Mouse (Mus musculus): Measurements from ENCODE around the gene Hist1h4d.
A peak's percentile ranks its signal among the peaks of the same experiment; 100 is the strongest.
"Not testable (repeated sequence)": the region's sequence is repeated elsewhere in the genome, so short reads cannot be mapped to it uniquely, and the experiment has no call there.

Gene Hist1h4d

DNA sequence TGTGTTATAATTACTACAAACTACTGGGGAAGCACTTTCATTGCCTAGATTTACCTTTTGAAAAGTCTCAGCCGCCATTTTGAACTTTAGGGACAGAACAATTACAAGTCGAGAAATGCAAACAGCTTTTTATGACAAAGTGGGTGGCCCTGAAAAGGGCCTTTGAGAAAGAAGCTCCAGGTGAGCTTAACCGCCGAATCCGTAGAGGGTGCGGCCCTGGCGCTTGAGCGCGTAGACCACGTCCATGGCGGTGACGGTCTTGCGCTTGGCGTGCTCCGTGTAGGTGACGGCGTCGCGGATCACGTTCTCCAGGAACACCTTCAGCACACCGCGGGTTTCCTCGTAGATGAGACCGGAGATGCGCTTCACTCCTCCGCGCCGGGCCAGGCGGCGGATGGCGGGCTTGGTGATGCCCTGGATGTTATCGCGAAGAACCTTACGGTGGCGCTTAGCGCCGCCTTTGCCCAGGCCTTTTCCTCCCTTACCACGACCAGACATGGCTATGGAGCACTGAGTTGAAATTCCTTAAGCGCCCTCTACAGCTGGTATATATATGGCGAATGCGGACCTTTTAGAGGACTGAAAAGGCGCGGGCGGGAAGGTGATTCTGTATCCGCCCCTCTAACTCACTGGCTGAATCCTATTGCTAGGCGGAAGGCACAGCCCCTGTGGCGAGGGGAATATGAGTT, 30.1 kb upstream of the Hist1h4d start, which contains the start of gene Hist1h4f:
Gene Hist1h4f, minus strand, starts transcription at position 503 of the 689 bp plus-strand sequence.
- peak; percentile 82 for DNase-seq (ENCODE audit: low spot score)

DNA sequence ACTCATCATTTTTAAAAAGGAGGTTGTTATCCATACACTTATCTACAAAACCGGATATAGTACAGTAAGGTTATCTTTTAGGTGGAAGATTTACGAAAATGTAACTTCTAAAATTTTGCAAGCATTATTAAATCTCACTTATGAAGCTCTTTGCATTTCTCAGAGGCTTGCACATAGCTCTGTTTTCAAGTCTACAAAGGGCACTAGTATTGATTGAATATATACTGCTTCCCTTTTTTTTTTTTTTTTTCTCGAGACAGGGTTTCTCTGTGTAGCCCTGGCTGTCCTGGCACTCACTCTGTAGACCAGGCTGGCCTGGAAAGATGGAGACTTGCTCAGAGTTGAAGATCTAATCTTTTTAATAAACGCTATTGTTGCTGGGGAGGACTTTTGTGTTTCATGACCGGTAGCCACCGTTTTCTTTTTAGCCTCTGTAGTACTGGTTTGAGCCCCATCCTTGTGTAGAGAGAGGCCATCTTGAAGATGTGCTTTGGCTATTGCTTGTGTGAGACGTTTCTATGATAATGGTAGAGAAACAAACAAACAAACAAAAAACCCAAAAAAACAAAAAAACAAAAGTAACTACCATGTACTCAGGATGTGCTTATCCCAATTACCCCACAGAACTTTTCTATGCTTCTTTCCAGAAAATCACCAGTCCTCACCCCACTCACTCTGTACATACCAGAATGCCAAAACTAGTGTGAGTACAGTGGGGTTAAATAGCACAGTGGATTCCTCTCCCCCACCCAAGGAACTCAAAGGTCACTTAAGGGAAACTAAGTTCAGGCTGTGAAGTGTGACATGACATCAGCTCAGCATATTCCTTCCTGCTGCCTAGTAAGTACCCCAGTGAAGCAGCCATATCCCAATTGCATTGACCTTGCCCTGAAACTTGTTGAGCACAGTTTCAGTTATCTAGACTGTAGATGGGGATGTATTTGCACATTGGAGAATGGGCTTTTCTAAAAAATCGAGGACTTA, 29.2 kb upstream of the Hist1h4d start:
- DNase-seq (ENCODE audit: low spot score), result no peak

DNA sequence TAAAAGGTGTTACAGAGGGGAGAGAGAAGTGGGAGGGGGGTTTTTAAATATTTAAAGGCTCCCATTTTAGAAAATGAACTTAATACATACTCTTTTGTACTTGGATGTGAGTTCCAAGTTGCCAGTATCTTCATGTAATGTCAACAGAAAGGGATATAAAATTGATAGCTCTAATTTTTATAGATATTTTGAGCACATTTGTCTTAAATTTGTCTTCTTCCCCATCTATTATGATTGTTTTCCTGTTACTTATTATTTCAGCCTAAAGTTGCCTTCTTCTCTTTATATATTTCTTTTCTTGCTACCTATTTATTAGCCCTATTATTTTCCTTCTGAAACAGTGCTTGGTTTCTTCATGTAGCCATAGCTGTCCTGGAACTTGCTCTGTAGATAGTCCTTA, 28.4 kb upstream of the Hist1h4d start, which contains the start of gene Hist1h1d:
Gene Hist1h1d, plus strand, starts transcription at position 301 of the 400 bp plus-strand sequence.
- no peak for DNase-seq (ENCODE audit: low spot score)

DNA sequence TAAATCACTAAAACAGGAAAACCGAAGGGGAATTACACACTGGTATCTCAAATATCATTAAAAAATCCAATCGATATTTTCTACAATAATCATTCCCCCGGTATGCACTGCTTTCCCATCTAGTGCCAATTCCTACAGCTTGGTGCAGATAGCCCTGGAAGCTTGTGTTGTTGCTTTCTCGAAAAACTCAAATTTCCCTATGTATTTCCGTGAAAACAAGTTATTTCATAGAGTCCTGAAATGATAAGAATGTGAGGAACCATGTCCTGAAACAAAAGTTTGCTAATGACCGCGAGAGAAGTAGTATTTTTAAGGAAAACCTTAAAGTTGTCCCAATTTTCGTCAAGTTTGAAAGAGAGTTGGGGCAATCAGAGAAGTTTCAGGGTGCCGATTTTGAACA, 27.0 kb upstream of the Hist1h4d start:
- no peak for DNase-seq (ENCODE audit: low spot score)

DNA sequence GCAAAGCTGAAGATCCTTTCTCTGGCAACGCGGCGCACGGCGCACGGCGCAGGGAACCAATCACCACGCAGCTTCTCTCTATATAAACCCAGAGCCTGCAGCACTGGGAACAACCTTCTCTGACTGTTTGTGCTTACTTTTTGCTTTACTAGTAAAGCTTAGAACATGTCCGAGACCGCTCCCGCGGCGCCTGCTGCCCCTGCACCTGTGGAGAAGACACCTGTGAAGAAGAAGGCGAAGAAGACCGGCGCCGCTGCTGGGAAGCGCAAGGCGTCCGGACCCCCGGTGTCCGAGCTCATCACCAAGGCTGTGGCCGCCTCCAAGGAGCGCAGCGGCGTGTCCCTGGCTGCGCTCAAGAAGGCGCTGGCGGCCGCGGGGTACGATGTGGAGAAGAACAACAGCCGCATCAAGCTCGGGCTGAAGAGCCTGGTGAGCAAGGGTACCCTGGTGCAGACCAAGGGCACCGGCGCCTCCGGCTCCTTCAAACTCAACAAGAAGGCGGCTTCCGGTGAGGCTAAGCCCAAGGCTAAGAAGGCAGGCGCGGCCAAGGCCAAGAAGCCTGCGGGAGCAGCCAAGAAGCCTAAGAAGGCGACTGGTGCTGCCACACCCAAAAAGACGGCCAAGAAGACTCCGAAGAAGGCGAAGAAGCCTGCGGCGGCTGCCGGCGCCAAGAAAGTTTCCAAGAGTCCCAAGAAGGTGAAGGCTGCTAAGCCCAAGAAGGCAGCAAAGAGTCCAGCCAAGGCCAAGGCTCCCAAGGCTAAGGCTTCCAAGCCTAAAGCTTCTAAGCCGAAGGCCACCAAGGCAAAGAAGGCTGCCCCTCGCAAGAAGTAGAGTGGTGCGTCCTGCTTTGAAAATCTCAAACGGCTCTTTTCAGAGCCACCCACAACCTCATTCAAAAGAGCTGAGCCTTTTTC, 26.2 kb upstream of the Hist1h4d start:
- DNase-seq (ENCODE audit: low spot score), result peak; percentile 72

DNA sequence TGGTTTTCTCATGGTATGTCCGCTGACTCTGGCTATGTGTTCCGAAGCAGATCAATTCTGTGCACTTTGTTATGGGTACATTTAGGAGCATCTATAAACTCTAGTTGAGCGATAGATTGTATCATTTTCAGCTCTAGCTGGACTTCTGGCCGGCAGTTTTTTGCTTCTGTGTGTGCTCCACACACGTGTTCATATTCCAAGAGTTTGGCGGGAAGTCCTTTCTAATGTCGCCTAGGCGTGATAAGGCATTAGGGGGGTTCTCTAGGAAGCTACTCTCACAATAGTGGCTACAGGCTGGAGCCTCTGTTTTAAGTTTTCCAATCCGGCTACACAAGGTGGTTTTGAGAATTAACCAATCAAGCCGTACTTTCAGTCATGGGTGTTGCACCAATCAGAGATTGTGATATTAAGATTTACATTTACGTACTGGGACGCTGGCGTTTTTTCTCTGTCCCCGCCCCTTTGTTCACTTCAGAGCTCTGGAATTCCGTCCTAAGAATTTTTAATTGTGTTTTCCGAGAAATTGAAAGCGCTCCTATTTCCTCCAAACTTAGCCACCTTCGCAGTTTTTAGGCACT, 25.5 kb upstream of the Hist1h4d start:
- peak; percentile 56 for DNase-seq (ENCODE audit: low spot score)

DNA sequence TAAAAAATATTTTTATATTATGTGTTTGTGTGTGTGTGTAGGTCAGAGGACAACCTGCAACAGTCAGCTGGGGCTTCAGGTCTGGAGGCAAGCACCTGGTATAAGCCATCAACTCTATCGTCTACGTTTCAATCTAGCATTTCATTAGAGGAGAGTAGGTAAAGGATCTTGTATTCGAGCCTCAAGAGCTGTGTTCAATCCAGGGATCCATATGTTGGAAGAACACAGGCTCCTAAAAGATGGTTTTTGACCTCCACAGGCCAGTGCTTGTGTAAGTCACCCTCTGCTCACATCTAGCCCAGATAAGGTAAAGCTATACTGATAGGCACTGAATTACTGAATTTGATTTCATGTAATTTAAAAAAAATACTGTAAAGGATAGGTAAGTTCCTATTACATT, 24.5 kb upstream of the Hist1h4d start:
- no peak for DNase-seq (ENCODE audit: low spot score)

DNA sequence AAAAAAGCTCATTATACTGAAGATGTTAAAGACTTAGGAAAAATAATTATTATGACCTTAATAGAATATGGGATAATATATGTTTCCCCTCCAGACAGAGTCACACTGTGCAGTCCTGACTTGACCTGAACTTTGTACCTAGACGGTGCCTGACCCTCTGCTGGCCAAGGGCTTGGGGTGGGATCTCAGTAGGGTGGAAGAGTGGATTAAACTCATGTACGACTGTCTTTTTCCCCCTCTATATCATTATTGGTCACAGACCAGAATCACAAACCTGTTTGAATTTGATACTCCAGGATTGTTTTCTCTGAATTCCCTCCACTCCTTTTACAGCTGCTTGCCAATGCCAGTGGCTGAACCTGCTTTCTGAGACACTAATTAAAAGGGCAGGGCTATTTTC, 20.7 kb upstream of the Hist1h4d start:
- DNase-seq (ENCODE audit: low spot score), result not testable (repeated sequence)

DNA sequence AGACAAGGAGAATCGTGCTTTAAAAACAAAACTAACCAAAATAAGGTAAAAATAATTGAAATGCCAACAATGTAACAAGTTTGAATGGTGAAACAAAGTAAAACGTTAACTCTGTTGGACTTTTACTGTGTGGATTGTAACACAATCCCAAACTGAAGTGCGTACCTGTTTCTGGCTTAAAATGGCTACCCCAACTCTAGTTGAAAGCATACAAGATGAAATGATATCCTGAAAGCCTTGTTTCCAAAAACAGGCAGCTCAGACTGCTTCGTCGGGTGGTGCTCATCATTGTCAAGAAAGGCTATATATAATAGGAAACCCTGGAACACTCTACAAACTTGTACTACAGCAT, 19.9 kb upstream of the Hist1h4d start:
- DNase-seq (ENCODE audit: low spot score), result not testable (repeated sequence)

DNA sequence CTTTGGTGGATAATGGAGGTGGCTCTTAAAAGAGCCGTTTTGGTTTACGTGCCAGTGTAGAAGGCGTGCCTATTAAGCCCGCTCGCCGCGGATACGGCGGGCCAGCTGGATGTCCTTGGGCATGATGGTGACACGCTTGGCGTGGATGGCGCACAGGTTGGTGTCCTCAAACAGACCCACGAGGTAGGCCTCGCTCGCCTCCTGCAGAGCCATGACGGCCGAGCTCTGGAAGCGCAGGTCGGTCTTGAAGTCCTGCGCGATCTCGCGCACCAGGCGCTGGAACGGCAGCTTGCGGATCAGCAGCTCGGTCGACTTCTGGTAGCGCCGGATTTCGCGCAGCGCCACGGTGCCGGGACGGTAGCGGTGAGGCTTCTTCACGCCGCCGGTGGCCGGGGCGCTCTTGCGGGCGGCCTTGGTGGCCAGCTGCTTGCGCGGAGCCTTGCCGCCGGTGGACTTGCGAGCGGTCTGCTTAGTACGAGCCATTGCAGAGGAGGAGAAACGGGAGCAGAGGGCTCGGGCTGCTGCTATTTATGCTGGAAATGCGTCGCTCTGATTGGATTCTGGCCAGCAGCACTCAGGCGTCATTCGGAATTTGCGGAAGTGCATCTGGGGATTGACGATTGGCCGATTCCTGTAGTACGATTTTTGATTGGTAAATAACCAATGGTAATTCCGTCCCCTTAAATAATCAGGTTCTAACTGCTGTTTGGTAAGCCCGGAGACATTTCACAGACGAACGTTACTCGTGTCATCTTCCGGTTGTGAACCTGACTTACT, 19.3 kb upstream of the Hist1h4d start, which contains the start of gene Hist1h3e:
Gene Hist1h3e, minus strand, starts transcription at position 487 of the 777 bp plus-strand sequence.
- DNase-seq (ENCODE audit: low spot score), result peak; percentile 90

DNA sequence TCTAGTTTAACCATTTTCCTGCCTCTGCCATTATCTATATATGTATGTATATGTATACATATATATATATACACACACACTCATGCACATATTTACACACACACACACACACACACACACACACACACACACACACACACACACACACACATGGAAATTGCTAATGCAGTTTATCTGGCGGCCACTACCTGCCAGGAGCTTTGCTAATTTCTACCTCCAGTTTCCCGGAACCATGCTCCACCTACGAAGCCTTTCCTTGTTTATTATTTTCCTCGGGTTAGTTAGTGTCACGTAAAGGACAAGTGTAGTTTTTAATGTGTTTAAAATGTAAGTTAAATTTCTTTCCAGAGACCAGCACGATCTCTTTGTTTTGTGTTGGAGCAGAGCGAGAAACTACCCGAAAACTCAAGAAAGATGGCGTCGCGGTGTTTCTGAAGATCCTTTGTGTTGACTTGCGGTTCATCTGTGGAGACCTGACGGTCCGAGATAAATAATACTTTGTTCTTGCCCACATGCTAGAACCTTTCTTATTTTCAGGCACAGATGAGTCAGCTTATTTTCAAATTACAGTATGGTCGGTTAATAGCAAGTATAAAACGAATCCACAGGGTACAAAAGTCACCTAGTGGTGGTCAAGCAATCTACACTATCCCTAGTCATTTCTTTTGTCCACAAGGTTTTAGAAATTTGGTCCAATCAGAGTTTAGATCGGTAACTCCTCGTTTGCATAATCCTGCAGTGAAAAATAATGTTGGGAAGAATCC, 18.5 kb upstream of the Hist1h4d start:
- DNase-seq (ENCODE audit: low spot score), result no peak

DNA sequence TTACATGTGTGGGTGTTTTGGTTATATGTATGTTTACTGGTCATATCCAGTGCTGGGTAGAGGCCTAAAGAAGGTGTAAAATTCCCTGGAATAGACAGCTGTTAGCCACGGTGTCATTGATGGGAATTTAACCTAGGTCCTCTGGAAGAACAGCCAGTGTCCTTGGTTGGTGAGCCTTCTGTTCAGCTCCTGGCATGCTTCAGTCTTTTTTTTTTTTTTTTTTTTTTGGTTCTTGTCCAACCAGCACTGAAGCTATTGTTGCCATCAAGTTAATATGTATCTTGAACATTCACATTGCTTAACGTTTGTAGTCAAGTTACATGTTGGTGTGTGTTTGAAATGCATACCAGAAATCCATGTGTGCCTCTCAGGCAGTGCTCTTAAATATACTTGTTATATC, 16.9 kb upstream of the Hist1h4d start:
- DNase-seq (ENCODE audit: low spot score), result no peak

DNA sequence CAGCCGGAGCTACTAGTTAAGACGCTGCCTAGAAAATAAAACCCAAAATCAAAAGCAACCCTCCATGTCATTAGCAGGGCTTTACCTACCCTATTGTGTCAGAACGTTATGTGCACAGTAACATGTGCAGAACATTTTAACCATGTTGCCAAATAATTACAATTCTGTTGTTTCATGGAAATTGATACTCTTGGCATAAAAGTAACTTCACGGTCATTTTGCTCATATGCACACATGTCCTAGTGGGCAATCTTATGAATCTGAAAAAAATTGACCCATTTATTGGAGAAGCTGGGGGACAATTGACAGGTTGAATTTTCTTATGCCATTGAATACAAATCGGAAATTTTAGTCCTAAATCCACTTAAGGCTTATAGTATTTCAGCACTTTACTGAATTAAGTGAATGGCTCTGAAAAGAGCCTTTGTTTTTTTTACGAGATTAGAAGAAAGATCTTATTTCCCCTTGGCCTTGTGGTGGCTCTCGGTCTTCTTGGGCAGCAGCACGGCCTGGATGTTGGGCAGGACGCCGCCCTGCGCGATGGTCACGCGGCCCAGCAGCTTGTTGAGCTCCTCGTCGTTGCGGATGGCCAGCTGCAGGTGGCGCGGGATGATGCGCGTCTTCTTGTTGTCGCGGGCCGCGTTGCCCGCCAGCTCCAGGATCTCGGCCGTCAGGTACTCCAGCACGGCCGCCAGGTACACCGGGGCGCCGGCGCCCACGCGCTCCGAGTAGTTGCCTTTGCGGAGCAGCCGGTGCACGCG, 11.0 kb upstream of the Hist1h4d start:
- not testable (repeated sequence) for DNase-seq (ENCODE audit: low spot score)

DNA sequence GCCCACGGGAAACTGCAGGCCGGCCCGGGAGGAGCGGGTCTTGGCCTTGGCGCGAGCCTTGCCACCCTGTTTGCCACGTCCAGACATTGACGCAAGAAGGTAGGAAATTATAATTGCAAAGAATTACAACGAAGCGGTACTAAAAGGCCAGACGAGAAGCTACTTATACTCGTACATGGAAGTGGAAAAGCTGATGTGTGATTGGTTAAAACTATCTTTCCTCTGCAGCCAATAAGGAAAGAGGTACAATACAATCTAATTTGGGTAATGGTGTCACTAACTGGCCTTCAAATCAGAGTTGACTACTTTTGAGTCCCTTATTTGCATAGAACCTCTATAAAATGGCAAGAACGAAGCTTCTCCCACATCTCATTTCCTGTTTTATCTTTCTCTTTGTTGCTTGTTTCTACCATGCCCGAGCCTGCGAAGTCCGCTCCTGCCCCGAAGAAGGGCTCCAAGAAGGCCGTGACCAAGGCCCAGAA, 10.3 kb upstream of the Hist1h4d start, which contains the start of the genes Hist1h2ae and Hist1h2bg:
Gene Hist1h2ae, minus strand, starts transcription at position 199 of the 482 bp plus-strand sequence.
Gene Hist1h2bg, plus strand, starts transcription at position 375 of the 482 bp plus-strand sequence.
- peak; percentile 66 for DNase-seq (ENCODE audit: low spot score)

DNA sequence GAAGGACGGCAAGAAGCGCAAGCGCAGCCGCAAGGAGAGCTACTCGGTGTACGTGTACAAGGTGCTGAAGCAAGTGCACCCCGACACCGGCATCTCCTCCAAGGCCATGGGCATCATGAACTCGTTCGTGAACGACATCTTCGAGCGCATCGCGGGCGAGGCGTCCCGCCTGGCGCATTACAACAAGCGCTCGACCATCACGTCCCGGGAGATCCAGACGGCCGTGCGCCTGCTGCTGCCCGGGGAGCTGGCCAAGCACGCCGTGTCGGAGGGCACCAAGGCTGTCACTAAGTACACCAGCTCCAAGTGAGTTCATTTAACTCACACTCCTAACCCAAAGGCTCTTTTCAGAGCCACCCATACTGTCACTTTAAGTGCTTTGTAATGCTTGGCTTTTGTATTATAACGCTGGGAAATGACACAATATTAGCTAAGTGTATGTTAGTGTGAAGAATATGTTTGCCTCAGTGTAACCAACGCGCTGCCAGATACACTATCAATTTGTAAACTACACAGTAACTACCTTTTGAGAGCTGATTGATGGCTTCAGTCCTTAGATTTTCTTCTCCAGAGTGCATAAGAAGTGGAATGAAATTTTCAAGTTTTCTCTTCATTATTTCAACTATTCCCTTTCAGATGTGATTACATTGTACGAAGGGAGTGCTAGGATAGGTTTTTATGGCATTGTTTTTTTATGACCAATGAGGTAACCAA, 9.7 kb upstream of the Hist1h4d start:
- not testable (repeated sequence) for DNase-seq (ENCODE audit: low spot score)

DNA sequence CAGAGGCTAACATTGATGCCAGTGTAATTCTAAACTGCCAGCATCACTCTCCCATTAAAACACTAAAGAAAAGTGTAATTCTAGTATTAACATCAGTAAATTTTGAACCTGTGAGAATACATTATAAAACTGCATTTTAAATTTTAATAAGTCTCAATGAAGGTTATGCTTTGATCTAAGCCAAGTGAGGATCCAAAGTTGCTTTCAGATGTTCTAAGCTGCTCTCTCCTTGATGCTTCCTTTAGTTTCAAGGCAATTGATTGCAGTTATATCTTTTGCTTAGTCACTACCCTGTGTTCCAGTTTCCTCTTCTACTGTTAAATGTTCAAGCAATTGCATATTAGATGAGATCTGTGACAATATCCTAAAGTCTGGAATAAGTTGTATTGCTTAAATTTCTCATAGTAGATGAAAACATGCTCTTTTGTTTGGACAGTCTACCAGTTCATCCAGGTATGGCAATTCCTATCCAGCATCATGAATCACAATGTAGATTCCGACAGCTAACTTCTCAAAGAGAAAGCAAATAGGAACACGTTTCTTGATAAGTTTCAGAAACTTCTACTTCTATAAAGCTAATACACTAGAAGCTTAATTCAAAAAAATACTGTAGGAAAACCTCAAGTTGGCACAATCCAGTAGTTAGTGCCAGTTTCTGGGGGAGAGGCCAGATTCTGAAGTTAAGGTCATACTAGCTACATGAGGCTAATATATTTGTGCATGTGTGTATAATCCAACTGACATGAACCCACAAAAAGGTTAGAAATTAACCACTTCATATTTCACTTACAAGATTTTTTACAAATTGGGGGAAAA, 9.0 kb upstream of the Hist1h4d start:
- no peak for DNase-seq (ENCODE audit: low spot score)
